Mouse (Mus musculus): Measurements from ENCODE around the gene Ssr2.
A peak's percentile ranks its signal among the peaks of the same experiment; 100 is the strongest.

Gene Ssr2

GRCm38 (mm10) chr3:88622941-88623345 lies 47.3 kb downstream of the Ssr2 start:
- peak; percentile 81 for DNase-seq (ENCODE audit: extremely low read depth, low read depth)

GRCm38 (mm10) chr3:88623346-88624135 lies 47.9 kb downstream of the Ssr2 start:
- DNase-seq (ENCODE audit: extremely low read depth, low read depth): peak; percentile 92

- no peak for DNase-seq (ENCODE audit: extremely low read depth, low read depth)
Measured at GRCm38 (mm10) chr3:88624324-88624723, 48.6 kb downstream of the Ssr2 start.

- no peak for DNase-seq (ENCODE audit: extremely low read depth, low read depth)
Measured at GRCm38 (mm10) chr3:88624951-88625350, 49.3 kb downstream of the Ssr2 start.

- DNase-seq (ENCODE audit: extremely low read depth, low read depth): no peak
Measured at GRCm38 (mm10) chr3:88625531-88625930, 49.9 kb downstream of the Ssr2 start.

GRCm38 (mm10) chr3:88626316-88626715 lies 50.6 kb downstream of the Ssr2 start:
- no peak for DNase-seq (ENCODE audit: extremely low read depth, low read depth)

GRCm38 (mm10) chr3:88627114-88627513 lies 51.4 kb downstream of the Ssr2 start:
- peak; percentile 85 for DNase-seq (ENCODE audit: extremely low read depth, low read depth)

GRCm38 (mm10) chr3:88627535-88627934 lies 51.9 kb downstream of the Ssr2 start:
- DNase-seq (ENCODE audit: extremely low read depth, low read depth): peak; percentile 46

- DNase-seq (ENCODE audit: extremely low read depth, low read depth): no peak
Measured at GRCm38 (mm10) chr3:88628766-88629165, 53.1 kb downstream of the Ssr2 start.

- no peak for DNase-seq (ENCODE audit: extremely low read depth, low read depth)
Measured at GRCm38 (mm10) chr3:88629244-88629643, 53.6 kb downstream of the Ssr2 start.

GRCm38 (mm10) chr3:88630018-88630417 lies 54.3 kb downstream of the Ssr2 start:
- no peak for DNase-seq (ENCODE audit: extremely low read depth, low read depth)

- no peak for DNase-seq (ENCODE audit: extremely low read depth, low read depth)
Measured at GRCm38 (mm10) chr3:88630849-88631341, 55.2 kb downstream of the Ssr2 start.

GRCm38 (mm10) chr3:88631921-88632587 lies 56.4 kb downstream of the Ssr2 start:
- DNase-seq (ENCODE audit: extremely low read depth, low read depth): no peak

- no peak for DNase-seq (ENCODE audit: extremely low read depth, low read depth)
Measured at GRCm38 (mm10) chr3:88633056-88633455, 57.4 kb downstream of the Ssr2 start.

GRCm38 (mm10) chr3:88635506-88636275 lies 60.0 kb downstream of the Ssr2 start:
- DNase-seq (ENCODE audit: extremely low read depth, low read depth): no peak

GRCm38 (mm10) chr3:88636555-88636986 lies 60.9 kb downstream of the Ssr2 start:
- DNase-seq (ENCODE audit: extremely low read depth, low read depth): no peak

GRCm38 (mm10) chr3:88637134-88637533 lies 61.5 kb downstream of the Ssr2 start:
- no peak for DNase-seq (ENCODE audit: extremely low read depth, low read depth)

All from MEL-GATA-1-ER (cell line).